Mouse (Mus musculus): ENCODE results near the gene Frk. TPM values are rescaled to one million over a fixed set of nuclear protein-coding genes. Genes with fewer than 3 reads are reported as not detected.
"Not testable (repeated sequence)": the region's sequence is repeated elsewhere in the genome, so short reads cannot be mapped to it uniquely, and the experiment has no call there.

Gene Frk
- under 1 TPM; 0.65 to 0.71 TPM for total RNA-seq (2021)
- long read RNA-seq = 0 reads

DNA sequence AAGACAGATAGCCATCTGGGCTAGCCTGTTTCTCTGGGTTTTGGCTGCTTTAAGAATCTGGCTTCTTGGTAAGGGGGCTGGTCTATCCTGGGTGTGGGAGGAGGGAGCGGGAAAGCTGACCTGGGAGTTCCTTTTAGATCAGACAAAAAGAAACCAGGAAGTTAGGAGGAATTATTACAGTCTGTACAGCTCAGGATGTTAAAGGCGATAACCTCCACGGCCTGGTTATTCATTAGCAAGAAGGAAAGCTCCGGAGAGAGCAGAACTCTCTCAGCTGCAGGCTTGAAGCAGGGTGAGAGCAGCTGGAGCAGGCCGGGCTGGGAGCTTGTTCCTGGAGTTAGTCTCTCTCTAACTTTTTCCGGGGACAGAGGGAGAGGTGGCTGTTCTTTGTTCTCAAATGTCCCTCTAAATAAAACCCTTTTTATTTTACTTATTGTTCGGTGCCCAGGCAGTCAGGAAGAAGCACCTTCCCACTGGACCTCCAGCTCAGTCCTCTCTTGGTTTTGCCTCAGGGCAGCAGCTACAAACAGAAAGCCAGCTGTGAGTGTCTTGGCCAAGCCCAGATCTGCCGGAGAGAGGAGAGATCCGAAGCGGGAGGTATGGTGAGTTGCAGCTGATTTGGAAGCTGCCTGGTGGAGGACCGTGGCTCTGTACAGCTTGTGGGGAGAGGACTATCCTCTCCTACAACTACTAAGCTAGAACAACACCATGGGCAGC lies at the start of gene Frk:
Frk (plus strand) TSS at position 103 of the 717 bp plus-strand sequence.
- DNase-seq (ENCODE audit: low spot score in 2 of 2) = no peak

DNA sequence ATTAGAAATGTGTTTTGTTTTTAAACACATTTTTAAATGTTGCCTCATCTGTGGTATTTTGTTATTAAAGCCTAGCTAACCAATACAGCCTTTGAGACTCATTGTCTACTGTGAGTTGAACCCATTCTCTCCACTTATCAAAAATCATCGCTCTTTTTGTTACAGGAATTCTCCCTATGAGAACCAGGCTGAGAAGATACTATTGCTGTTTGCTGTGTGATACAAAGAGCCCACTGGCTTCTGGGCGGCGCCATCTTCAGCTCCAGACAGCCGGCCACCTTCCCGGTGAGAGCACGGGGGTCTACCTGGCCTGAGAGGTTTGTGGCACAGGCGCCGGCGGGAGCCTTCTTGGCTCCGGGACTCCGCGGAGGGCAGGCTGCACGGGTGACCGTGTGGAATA lies 49.0 kb upstream of the Frk start:
- DNase-seq (ENCODE audit: low spot score in 2 of 2) = not testable (repeated sequence)

DNA sequence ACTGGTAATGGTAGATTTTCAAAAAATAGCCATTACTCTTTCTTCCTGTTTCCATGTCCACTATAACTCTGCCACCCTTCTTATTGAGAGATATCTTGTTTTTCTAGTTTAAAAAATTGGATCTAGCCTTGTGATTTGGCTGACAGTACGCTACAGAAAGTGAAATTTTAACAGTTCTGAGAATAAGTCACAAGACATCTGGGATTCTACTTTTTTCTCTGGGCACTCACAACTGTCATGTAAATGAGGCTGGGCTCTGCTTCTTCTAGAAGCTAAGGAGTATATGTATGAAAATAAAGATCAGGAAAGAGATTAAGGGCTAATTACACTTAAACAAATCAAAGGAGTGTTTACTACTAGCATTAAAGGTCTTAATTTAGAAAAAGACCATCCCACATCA lies 33.7 kb upstream of the Frk start:
- DNase-seq (ENCODE audit: low spot score in 2 of 2) = no peak

DNA sequence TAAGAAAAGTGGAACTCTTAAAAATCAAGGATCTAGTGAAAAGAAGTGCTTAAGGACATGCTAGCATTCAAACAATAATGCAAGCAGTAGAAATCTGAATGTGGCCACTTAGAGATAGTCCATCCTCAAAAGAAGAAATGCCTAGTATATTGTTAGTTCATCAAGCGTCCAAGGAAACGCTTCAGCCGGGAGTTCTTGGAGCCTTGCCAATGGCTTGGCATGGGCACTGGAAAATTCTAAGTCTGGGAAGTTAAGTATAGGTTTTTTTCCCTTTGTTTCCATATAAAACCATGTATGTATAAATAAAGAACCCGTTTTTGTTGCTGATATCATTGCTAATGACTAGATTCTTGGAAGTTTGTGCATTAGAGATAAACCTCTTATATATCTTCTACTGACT lies 21.7 kb upstream of the Frk start:
- no peak for DNase-seq (ENCODE audit: low spot score in 2 of 2)

DNA sequence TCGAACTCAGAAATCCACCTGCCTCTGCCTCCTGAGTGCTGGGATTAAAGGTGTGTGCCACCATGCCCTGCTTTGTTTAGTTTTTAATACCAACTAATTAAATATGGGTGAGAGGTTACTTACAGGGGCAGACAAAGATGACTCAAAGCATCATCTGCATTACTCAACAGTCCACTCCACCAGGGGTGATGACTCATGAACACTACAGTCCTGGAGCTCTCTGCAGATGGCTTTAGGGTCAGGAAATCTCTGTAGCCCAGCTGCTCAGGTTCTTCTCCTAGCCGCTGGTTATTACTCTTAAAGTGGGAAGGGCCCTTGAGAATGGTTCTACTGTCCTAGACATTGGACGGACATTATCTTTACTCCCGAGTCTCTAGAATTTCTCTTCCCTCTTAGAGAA lies 18.9 kb upstream of the Frk start:
- DNase-seq (ENCODE audit: low spot score in 2 of 2) = no peak

DNA sequence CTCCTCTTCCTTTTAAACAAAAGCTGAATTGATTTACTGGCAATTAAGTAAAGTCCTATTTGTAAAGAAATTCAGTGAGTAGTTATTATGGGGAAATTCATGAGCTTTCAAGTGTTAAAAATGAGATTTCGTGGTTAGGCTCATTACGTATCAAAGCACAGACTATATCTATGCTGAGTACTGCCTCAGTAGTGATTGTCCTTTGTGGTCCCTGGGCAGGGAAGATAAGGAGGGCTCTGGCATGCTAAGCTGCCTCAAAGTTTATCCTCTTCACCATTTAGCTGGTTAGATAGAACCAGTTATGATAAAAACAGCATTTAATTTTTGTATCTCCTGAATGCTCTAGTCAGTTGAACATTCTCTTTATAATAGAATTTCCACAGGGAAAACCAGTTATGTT lies 14.2 kb upstream of the Frk start:
- DNase-seq (ENCODE audit: low spot score in 2 of 2) = no peak

DNA sequence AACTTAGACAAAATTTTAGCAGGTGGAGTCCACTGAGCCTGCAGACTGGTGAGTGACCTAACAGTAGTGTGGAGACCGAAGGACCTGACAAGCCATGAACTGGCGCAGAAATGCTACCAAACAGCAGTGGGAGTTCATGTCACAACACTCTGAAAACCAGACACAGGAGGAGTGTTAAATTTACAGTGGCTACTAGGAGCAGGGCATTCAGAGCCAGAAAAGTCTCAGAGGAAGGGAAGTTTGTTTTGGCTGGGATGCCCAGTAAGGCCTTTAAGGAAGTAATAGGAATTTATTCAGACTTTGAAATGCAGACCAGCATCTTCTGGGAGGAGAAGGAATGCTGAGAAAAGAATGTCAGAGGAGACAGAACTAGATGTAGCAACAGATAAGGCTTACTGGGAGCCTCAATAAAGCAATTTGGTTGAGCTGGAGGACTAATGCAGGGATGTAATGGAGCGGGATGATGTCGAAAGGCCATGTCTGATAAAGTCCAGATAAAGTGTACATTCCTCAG lies 3.2 kb upstream of the Frk start:
- no peak for DNase-seq (ENCODE audit: low spot score in 2 of 2)

DNA sequence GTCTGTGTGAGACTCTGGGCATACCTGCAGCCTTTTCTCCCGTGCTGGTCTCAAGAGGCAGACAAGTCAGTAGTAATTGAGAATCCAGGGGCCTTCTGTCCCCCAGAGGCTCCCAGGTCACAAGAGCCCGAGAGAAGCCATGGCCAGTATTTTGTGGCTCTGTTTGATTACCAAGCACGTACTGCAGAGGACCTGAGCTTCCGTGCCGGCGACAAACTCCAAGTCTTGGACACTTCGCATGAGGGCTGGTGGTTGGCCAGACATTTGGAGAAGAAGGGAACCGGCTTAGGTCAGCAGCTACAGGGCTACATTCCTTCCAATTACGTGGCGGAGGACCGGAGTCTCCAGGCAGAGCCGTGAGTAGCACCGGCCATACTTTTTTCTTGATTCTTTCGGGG lies 814 bp downstream of the Frk start:
- DNase-seq (ENCODE audit: low spot score in 2 of 2) = no peak

DNA sequence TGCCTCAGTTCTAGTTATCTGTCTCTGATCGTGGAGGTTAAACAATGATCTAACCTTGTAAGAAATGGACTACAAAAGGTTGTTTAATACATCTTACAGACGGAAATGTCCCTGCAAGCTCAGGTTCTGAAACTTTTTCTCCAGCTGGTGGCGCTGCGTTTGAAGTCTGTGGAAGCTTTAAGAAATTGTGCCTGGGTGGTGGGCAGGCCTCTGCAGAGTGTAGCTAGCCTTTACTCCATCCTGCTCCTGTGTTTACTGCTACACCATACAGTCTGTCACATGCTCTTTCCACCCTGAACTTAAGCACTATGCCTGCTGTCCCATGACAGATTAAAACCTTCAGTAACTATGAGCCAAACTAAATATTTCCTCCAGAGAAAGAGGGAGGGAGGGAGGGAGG lies 1.9 kb downstream of the Frk start:
- no peak for DNase-seq (ENCODE audit: low spot score in 2 of 2)

DNA sequence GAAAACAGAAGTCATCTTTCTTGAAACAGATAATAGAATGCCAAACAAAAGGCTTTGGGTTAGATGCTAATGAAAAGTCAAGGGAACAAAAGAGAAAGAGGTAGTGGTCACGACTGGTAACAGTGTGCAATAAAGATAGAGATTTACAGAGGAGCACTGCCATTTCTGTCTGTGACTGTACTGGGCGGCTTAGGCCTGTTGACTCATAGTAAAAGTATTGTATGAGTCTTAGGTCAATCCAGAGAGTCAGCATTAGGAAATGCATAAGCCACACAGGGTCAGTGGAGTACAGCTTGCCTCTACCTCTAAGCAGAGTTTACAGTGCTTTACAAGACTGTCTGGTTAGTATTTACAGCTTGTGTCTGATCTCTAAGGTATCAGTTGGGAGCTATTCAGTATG lies 24.6 kb downstream of the Frk start:
- DNase-seq (ENCODE audit: low spot score in 2 of 2) = no peak

DNA sequence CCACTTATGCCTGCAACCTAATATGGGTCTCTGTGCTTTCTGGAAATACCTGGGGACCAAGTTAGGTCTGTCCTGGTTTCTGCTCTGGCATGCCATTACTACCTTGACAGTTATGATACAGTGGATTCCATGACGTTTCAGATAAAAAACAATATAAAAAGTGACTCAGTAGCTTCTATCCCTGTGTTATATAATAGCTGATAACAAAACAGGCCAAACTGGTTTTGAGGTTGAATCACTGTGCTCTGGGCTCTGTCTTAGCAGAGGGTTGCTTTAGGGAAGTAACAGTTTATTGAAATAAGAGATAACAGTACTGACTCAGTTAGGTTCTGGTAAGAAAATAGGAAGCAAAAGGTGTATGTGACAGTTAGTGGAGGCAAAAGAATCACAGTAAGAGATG lies 25.4 kb downstream of the Frk start:
- no peak for DNase-seq (ENCODE audit: low spot score in 2 of 2)

DNA sequence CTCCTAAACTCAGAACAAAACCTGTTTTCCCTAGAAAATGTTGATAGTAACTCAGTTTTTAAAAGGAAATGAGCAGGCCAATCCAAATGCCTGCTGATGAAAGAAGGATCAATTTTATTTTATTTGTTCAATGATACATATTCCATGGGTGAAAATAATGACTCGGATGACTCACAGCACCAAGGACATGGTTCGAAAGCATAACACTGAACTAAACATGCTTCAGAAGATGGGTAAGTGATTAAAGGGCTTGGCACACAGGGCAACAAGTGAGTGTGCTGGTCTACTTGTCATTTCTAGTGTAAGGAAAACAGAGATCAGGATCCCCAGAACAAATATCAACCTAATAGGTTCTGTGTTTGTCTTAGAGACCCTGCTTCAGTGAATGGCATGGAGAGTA lies 26.1 kb downstream of the Frk start:
- no peak for DNase-seq (ENCODE audit: low spot score in 2 of 2)

DNA sequence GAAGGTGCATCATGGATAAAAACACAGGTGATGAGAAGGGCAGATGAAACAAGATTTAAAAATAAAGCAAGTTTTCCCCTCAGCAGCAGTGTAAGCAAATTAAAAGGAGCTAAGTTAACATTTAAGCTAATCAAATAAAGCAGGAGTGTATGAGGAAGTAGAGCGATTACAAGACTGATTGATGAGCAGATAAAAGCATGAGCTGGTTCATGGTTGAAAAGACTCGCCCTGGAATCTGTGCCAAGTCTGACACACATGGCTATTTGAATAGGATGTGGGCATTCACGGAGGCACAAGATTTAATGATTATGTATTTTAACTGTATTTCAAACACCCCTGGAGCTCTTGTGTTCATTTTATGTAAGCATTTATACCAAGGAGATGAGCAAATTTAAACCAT lies 28.0 kb downstream of the Frk start:
- no peak for DNase-seq (ENCODE audit: low spot score in 2 of 2)

DNA sequence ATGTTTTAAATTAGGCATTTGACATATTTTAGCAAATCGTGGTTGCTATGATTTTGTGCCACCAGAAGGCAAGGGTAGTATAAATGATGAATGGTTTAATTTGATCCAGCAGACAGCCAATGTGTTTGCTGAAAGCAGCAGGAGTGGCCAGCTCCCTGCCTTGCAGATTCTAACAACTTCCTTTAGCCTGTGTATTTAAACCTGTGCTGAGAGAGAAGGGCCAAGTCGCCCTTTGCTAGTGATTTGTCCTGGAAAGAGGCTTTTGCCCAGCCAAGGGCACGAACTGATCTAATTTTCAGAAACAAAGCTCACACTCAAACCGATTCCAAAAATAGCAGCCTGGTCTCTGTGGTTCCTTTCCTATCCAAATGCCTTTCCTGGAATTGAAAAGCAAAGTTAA lies 29.4 kb downstream of the Frk start:
- peak; percentile 7 to 15 for DNase-seq (ENCODE audit: low spot score in 2 of 2)

DNA sequence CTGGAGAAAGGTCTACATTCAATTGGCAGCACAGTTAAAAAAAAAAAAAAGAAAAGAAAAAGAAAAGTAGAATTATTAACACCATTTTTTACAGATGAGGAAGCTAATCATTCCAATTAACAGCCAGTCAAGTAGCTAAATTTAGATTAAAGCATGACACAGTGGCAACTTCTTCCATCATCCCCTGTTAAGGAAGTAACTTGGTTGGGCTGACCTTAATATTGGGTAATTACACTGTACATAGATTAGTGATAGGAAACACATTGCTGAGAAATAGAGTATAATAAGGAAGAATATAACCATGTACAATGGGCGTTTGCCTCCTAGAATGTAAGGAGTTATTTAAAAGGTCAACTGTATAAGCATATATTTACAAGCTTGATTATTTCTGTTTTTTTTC lies 42.4 kb downstream of the Frk start:
- DNase-seq (ENCODE audit: low spot score in 2 of 2) = no peak

DNA sequence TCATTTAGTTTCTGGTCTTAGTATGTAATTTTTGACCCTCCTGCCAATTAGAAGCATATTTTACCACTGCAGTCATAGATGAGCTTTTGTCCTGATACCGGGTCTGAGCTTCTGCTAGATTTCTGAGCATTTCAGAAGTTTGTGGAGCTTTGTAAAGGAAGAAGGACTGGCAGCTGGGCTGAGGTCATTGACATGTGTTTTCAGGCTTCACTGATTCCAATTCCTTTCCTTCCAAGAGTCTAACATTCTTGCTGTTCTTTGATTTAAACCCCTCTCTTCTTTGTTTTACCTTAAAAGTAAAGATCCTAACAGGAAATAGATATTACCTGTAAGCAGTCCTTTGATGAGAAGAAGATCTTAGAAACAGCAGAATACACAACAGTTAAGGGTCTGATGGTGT lies 48.6 kb downstream of the Frk start:
- no peak for DNase-seq (ENCODE audit: low spot score in 2 of 2)

DNA sequence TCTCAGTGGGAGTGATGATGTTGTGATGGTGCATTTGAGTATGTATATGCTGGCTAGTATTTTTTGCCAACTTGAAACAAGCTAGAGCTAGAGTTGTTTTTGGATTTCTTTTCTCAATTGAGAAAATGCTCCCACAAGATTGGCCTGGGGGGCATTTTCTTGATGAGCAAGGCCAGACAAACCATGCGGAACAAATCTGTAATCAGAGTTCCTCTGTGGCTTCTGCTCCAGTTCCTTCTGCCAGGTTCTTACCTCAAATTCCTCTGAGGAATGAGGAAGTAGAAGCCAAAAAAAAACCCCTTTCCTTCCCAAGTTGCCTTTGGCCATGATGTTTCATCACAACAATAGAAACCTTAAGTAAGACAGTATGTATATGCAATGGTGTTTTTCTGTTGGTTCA lies 49.3 kb downstream of the Frk start:
- no peak for DNase-seq (ENCODE audit: low spot score in 2 of 2)

DNA sequence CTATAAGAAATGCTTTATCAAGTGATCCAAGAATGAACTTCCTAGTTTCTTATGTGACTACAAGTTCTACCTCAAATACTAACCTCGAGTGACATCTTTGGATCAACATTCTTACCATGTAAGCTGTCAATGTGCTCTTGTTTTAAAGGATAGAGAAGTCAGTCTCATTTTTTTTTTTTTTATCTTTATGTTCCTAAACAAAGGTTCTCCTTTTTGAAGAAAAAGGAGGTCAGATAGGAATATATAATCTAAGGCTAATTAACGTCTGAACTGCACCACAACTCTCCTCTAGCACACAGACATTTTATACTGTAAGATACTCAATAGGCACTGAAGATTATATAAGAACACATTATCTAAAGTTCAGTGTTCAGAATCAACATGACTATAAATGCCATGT lies 57.5 kb downstream of the Frk start:
- DNase-seq (ENCODE audit: low spot score in 2 of 2) = no peak

DNA sequence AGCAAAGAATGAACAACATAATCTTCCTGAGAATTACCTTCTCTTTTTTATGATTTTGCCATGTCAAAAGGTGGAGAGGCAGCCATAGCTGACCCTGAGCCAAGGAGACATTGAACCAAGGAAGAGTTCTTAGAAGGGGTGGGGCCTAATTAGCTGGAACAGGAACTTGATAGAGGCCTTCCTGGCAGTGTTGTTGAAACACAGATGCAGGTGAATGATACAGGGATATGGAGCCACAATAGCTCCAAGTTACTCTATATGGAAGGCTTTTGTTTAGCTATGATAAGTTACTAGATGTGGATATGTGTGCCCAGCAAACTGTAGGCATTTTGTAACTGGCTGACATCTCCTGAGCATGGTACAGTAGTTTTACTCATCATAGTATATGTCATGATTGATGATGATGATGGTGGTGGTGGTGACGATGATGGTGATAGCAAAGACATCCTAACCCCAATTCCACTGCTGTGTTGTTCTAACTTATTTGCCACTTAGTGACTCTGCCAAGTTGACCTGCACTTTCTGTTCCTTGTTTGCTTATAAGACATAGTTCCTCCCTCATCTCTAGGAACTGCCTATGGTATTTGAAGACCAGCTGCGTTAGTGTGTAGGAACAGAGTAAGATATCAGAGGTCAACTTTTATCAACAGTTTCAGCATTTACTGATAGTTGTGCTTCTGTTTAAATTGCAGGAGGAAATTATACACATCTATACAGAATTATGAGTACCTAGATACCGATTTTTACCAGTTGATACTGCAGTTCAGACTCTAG lies 58.7 kb downstream of the Frk start:
- no peak for DNase-seq (ENCODE audit: low spot score in 2 of 2)

DNA sequence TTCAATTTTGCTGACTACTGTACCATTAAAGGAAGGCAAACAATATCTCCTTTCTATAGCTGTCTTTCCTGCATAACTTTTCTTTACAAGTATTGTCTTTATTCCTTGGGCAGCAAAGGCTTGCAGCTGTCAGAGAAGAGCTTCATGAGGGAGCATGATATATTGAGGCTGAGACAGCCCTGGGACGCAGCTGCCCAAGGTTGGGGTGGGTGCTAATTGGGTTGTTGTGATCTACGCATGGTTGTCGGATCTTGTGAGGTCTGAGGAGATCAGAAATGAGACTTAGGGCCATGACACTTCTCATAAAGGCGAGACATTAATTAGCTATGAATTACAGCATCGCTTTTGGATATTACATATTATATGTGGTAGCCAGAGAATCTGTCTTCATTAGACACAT lies 67.4 kb downstream of the Frk start:
- no peak for DNase-seq (ENCODE audit: low spot score in 2 of 2)

DNA sequence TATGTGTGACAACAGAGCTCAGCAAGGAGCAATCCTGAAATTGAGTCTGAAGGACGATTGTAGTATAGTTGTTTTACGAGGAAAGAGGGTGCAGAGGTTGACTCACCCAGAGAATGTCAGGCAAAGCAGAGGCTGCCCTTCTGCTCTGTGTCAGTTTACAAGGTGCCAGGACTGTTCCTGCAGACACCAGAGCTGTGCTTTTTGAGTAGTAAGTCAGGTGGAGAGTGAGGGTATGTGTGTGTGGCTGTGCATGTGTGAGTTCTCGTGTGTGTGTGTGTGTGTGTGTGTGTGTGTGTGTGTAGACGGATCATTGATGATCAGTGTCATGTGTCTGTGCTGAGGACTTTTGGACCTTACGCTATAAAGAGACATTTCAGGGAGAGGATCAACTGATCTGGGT lies 68.4 kb downstream of the Frk start:
- DNase-seq (ENCODE audit: low spot score in 2 of 2) = no peak

DNA sequence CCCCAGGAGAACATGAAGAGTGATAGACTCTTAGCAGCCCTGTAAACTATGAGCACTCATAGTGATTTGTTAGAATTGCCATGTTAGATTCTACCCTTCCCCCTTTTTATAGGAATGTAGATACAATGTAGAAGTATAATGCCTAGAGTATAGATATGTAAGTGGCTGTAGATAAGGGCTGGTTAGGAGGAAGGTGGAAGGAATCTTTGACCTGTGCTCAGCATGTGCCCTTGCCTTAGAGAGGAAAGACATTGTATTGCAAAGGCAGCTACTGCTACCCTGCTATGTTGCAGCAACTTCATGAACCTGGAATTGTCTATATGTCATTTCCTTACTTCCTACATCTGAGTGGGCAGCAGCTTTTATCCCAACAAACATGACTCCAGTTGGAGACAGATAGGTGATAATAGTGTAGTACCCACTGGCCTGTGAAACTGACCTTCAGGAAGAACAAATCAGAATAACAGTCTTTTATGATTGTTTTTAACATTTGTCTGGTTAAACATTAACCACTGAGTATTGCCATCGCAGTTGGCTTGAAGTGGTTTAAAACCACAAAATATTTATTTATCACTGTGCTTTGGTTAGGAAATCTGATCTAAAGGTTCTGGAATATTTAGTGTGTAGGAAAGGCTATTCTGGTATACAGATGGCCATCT lies 80.4 kb downstream of the Frk start:
- no peak for DNase-seq (ENCODE audit: low spot score in 2 of 2)
